Mouse (Mus musculus): ENCODE data around the gene Wdr31.
"Not testable (repeated sequence)": the region's sequence is repeated elsewhere in the genome, so short reads cannot be mapped to it uniquely, and the experiment has no call there.

GRCm38 (mm10) chr4:62479593-62479936 lies 8.9 kb upstream of the Wdr31 start:
- not testable (repeated sequence) for TF ChIP-seq POLR2A (IDR thresholded peaks at IDR 0.05; ENCODE audit: borderline replicate concordance, control insufficient read depth, low read depth, low read length)
- 0 out of 2 replicates have a peak, but pooled peaks have one; percentile 6 for TF ChIP-seq CTCF (IDR thresholded peaks at IDR 0.05; ENCODE audit: control insufficient read depth, insufficient read depth, low read length)
